Comparison of ENCODE assay signal across 16 mouse cellular contexts in the genomic region with DNA sequence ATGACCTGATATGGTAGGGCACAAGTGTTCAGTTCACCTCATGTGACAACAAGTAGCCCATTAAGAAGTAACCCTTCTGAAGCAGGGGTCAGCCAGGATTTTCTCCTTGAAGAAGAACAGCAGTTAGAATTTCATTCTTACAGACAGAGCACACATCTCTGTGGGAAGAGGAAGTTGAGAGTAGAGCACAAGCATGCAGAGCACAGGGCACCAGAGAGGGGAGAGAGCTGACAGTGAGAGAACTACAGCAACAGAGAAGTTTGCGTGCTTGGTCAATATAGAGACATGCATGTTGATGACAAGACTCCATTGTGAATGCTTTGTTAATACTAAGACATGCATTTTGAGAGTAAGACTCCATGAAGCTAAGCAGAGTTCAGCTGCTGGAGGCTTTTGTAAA.
"Had no signal": no experiment of that assay in that cellular context is flagged by ENCODE, and none has a peak within 500 bp of the region (broad histone marks: within the 10 kb centered on the region; RNA-seq: fewer than 3 reads in every experiment).

No protein-coding gene starts in this region.

- H3K36me3 ChIP-seq: lung, embryonic 15.5 days; midbrain, embryonic 13.5 days; midbrain, embryonic 15.5 days; neural tube, embryonic 12.5 days; stomach, embryonic 15.5 days had no signal

- DNase-seq: liver, postnatal 0 days; lung, adult 2 months; lung, postnatal 14 days; lung, postnatal 36 days; right cerebral cortex, postnatal 14 days; thymus, adult 2 months; thymus, postnatal 25 days had no signal

- H3K4me3 ChIP-seq: lung, embryonic 15.5 days; megakaryocyte, embryonic 14.5 days; midbrain, embryonic 13.5 days; midbrain, embryonic 15.5 days; neural tube, embryonic 12.5 days; stomach, embryonic 15.5 days had no signal

- H3K9ac ChIP-seq: liver, postnatal 0 days; lung, embryonic 15.5 days; midbrain, embryonic 13.5 days; midbrain, embryonic 15.5 days; neural tube, embryonic 12.5 days; stomach, embryonic 15.5 days had no signal

- ATAC-seq: liver, postnatal 0 days; lung, postnatal 0 days; midbrain, embryonic 13.5 days; midbrain, embryonic 15.5 days had no signal

- H3K27me3 ChIP-seq: lung, embryonic 15.5 days; megakaryocyte, embryonic 14.5 days; midbrain, embryonic 13.5 days; midbrain, embryonic 15.5 days; neural tube, embryonic 12.5 days; stomach, embryonic 15.5 days had no signal

- H3K4me1 ChIP-seq: lung, embryonic 15.5 days; megakaryocyte, embryonic 14.5 days; midbrain, embryonic 13.5 days; midbrain, embryonic 15.5 days; neural tube, embryonic 12.5 days; stomach, embryonic 15.5 days had no signal

- H3K27ac ChIP-seq: lung, embryonic 15.5 days; macrophage; midbrain, embryonic 13.5 days; midbrain, embryonic 15.5 days; neural tube, embryonic 12.5 days; stomach, embryonic 15.5 days; stomach, postnatal 0 days had no signal
